Mouse (Mus musculus): Measurements from ENCODE around the gene Ppargc1a. TPM values are rescaled to one million over a fixed set of nuclear protein-coding genes. Genes with fewer than 3 reads are reported as not detected.
A peak's percentile ranks its signal among the peaks of the same experiment; 100 is the strongest.

Ppargc1a gene
- polyA plus RNA-seq, 1 experiment = 9.3 TPM

DNA sequence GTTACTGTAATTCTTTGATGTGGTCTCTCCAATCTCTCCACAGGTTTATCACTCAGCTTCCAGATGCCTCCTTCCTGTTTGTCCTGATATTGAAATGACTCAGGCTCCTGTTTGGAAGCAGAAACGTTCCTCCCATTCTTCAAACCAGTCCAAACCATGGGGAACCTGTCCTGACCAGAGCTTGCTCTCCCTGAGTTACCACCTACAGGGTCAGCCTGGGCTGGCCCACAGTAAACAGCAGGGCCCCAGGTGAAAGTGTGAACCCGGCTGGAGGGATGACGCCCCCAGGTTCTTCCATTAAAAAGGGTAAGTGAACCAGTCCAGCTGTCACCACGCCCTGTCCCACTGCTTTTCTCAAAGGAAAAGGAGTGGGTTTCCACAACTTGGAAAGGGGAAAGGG is 15.5 kb upstream of the Ppargc1a start:
- TF ChIP-seq CTCF (IDR thresholded peaks at IDR 0.05; ENCODE audit: borderline replicate concordance, extremely low read depth, insufficient read depth, insufficient read length) = no peak
- TF ChIP-seq POLR2A (IDR thresholded peaks at IDR 0.05; ENCODE audit: borderline replicate concordance, extremely low read depth, insufficient read depth, insufficient read length, poor library complexity, severe bottlenecking) = no peak
- DNase-seq (ENCODE audit: low read depth) = no peak

DNA sequence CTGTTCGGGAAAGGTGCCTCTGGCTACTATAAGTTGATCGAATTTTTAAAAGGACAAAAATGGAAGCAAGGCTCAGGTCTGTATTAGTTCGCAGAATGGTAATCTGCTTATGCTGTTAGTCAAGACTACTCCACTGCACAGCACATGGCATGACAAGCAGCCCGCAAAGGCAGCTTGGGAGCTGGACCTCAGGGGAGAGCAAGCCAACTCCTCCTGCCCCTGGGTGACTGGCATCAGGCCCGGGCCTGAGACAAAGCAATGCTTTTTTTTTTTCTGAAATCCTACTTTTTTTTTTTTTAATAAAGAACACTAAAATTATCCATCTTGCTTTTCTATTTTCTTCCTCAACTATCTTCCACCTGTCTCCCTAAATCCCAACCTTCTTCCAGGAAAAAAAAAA is 15.1 kb upstream of the Ppargc1a start:
- TF ChIP-seq CTCF (IDR thresholded peaks at IDR 0.05; ENCODE audit: borderline replicate concordance, extremely low read depth, insufficient read depth, insufficient read length) (no peak), POLR2A (IDR thresholded peaks at IDR 0.05; ENCODE audit: borderline replicate concordance, extremely low read depth, insufficient read depth, insufficient read length, poor library complexity, severe bottlenecking) (no peak)
- peak; percentile 27 for DNase-seq (ENCODE audit: low read depth)

DNA sequence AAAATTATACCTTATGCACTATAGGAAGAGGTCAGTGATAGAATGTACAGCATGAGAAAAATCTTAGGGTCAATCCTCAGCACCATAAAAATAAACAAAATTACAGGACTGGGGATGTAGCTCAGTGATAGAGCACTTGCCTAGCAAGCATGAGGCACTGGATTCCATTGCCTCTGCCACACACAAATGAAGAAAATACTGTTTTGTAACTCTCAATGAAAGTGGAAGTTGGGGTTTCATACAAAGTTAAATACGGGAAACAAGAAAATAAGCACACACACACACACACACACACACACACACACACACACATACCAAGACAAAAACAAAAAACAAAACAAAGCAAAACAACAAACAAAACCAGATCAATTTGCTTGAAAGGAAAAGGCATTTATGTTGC is 10.1 kb upstream of the Ppargc1a start:
- TF ChIP-seq CTCF (IDR thresholded peaks at IDR 0.05; ENCODE audit: borderline replicate concordance, extremely low read depth, insufficient read depth, insufficient read length) (no peak), POLR2A (IDR thresholded peaks at IDR 0.05; ENCODE audit: borderline replicate concordance, extremely low read depth, insufficient read depth, insufficient read length, poor library complexity, severe bottlenecking) (no peak)
- DNase-seq (ENCODE audit: low read depth) = no peak

DNA sequence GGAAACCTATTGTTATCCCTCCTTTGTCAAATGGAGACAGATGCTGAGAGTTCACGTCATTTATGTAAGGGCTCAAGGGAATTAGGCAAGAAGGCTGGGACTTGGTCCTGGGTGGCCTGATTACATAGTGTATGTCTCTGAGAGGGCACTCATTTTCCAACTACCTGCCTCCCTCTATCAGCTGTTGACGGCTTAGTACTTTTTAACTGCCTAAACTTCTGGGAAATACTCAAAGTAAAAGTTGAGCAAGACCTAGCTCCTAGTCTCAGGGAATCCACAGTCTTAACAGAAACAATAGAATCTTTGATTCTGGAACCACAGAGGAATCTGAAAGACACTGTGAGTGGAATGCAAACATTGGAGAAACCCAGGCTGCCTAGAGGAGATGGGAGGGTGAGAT is 6.2 kb upstream of the Ppargc1a start:
- DNase-seq (ENCODE audit: low read depth) = no peak
- TF ChIP-seq CTCF (IDR thresholded peaks at IDR 0.05; ENCODE audit: borderline replicate concordance, extremely low read depth, insufficient read depth, insufficient read length) (no peak), POLR2A (IDR thresholded peaks at IDR 0.05; ENCODE audit: borderline replicate concordance, extremely low read depth, insufficient read depth, insufficient read length, poor library complexity, severe bottlenecking) (no peak)

DNA sequence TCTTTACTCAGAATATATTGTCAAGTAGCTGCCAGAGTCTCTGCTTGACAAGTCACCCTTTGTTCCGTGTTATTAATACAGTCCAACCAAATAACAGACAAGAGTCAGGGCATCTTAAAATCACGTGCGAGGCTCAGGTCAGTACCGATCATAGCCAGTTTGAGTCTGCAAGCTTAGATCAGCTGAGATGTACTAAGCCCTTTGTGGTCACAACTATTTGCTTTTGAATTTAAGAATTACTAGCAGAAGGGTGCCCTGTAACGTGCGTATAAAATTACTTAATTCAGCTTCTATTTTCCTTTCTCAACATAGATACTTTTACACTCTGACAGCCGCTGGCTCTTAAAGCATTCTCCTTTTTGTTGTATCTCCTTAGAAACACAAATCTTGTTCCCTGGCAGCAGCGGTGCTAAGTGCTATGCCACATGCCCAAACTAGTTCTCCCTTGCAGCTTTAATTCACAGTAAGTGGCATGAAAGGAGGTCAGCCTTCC is 718 bp upstream of the Ppargc1a start:
- DNase-seq (ENCODE audit: low read depth) = peak; percentile 78

DNA sequence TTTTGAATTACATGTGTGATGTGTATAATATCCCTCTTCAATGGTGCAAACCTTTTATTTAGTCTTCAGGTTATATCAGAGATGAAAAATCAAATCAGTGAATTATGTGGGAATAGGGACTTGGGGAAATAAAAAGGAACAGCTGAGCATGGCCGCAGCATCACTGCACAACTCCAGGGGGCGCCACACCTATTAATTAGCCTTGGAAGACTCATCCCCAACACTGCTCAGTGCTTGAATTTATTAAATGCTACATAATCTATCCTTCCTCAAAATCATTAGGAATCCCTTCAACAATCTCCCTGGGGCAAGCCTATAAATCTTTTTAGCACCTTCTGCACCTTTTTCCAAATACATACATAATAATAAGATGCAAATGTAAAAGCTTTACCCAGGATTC is 1.9 kb downstream of the Ppargc1a start:
- TF ChIP-seq POLR2A (IDR thresholded peaks at IDR 0.05; ENCODE audit: borderline replicate concordance, extremely low read depth, insufficient read depth, insufficient read length, poor library complexity, severe bottlenecking) = no peak
- peak; percentile 26; the same call in 1 of the 2 replicates for TF ChIP-seq CTCF (IDR thresholded peaks at IDR 0.05; ENCODE audit: borderline replicate concordance, extremely low read depth, insufficient read depth, insufficient read length)
- no peak for DNase-seq (ENCODE audit: low read depth)

More for the DNA sequence above, 718 bp upstream of the Ppargc1a start:
- no peak for TF ChIP-seq CTCF (IDR thresholded peaks at IDR 0.05; ENCODE audit: borderline replicate concordance, extremely low read depth, insufficient read depth, insufficient read length)
- no peak for TF ChIP-seq POLR2A (IDR thresholded peaks at IDR 0.05; ENCODE audit: borderline replicate concordance, extremely low read depth, insufficient read depth, insufficient read length, poor library complexity, severe bottlenecking)

DNA sequence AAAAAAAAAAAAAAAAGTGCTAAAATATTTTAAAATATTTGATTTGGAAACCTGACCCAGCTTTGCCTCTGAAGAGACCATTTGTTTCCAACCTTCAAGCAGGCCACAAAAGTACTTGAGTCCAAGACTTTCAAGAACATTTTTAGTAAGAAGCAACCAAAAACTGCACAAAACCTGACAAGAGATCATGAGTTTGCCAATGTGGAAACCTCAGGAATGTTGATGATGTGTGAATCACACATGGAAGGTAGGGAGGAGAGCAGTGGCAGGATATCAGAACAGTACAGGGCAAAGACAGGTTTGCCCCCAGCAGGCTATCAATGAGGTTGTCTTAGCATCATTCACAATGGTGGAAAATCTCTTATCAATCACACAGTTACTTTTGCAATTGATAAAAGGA is 2.5 kb downstream of the Ppargc1a start:
- TF ChIP-seq POLR2A (IDR thresholded peaks at IDR 0.05; ENCODE audit: borderline replicate concordance, extremely low read depth, insufficient read depth, insufficient read length, poor library complexity, severe bottlenecking) (no peak), CTCF (IDR thresholded peaks at IDR 0.05; ENCODE audit: borderline replicate concordance, extremely low read depth, insufficient read depth, insufficient read length) (no peak)
- no peak for DNase-seq (ENCODE audit: low read depth)

DNA sequence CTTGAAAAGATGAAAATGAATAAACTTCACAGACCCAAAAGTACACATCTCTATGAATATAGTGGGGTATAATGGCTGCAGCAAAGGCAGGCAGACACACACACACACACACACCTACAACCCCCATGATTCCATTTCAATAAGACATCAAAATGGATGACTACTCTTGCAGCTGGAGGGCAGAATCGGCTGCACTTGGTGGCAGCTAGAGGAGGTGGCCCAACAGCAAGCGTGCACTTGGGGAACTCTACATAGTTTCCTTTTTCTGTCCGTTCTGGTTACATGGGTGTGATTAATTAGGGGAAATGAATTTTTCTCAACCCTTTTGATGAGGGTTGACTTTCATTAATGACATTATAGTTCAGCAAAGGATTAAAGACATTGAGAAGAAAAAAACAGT is 4.0 kb downstream of the Ppargc1a start:
- no peak for DNase-seq (ENCODE audit: low read depth)
- no peak for TF ChIP-seq POLR2A (IDR thresholded peaks at IDR 0.05; ENCODE audit: borderline replicate concordance, extremely low read depth, insufficient read depth, insufficient read length, poor library complexity, severe bottlenecking)
- no peak for TF ChIP-seq CTCF (IDR thresholded peaks at IDR 0.05; ENCODE audit: borderline replicate concordance, extremely low read depth, insufficient read depth, insufficient read length)

DNA sequence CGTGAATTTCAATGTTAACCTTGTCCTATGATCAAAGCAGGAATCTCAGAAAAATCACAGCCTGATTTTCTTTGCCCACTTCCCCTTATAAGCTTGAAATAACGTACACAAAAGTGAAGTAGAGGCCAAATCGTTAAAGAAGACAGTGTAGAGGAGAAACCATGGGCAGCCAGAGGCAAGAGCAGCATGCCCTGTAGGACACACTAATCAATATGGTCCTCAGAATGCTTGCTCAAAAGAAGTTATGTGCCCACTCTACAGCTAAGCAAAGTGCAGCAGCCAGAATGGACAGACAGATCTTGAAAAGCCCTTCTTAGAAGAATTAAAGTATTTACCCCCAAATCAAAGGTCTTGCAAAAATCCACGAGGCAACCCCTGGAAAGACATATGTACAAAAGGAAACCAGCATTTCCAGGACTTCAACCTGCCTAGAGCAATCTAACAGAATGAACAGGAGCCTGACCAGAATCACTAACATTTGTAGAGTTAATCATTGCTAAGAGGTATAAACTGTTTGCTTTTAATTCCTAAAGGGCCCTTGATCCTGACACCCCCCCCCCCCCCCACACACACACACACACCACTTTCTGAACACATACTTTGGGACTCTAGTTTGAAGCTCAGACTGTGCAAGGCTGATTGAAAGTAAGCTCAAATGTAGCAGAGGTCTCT is 9.8 kb downstream of the Ppargc1a start:
- TF ChIP-seq CTCF (IDR thresholded peaks at IDR 0.05; ENCODE audit: borderline replicate concordance, extremely low read depth, insufficient read depth, insufficient read length) = no peak
- TF ChIP-seq POLR2A (IDR thresholded peaks at IDR 0.05; ENCODE audit: borderline replicate concordance, extremely low read depth, insufficient read depth, insufficient read length, poor library complexity, severe bottlenecking) = no peak
- DNase-seq (ENCODE audit: low read depth) = no peak

DNA sequence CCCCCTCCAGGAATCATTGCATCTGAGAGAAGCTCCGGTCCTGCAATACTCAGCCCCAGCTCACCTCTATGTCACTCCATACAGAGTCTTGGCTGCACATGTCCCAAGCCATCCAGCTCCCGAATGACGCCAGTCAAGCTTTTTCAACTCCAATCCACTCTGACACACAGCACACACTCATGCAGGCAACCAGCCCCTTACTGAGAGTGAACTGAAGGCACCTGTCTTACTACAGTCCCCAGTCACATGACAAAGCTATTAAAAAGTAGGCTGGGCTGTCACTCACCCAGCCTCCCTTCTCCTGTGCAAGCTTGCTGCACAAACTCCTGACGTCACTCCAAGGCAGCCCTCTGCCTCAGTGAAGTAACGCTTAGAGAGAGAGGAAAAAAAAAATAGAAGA is 13.9 kb downstream of the Ppargc1a start:
- no peak for TF ChIP-seq POLR2A (IDR thresholded peaks at IDR 0.05; ENCODE audit: borderline replicate concordance, extremely low read depth, insufficient read depth, insufficient read length, poor library complexity, severe bottlenecking)
- TF ChIP-seq CTCF (IDR thresholded peaks at IDR 0.05; ENCODE audit: borderline replicate concordance, extremely low read depth, insufficient read depth, insufficient read length) = no peak
- DNase-seq (ENCODE audit: low read depth) = peak; percentile 88

DNA sequence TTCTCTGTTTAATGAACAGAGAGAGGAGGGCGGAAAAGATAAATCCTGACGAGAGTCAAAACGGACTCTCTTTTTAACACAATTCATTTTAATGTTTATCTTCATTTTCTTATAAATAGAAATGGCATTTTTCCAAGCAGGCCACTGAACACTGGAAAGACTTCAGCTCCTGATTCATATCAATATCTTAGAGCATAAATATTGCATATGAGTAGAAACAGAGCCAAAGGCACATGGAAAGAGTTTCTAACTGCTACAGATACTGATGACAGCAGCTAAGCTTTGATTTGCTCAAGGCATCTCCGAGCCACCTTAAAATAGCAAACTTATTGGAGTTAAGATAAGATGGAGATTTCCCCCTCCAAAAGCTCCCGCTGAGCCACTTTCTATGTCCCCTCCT is 14.3 kb downstream of the Ppargc1a start:
- DNase-seq (ENCODE audit: low read depth) = peak; percentile 32
- TF ChIP-seq POLR2A (IDR thresholded peaks at IDR 0.05; ENCODE audit: borderline replicate concordance, extremely low read depth, insufficient read depth, insufficient read length, poor library complexity, severe bottlenecking) (no peak), CTCF (IDR thresholded peaks at IDR 0.05; ENCODE audit: borderline replicate concordance, extremely low read depth, insufficient read depth, insufficient read length) (no peak)

DNA sequence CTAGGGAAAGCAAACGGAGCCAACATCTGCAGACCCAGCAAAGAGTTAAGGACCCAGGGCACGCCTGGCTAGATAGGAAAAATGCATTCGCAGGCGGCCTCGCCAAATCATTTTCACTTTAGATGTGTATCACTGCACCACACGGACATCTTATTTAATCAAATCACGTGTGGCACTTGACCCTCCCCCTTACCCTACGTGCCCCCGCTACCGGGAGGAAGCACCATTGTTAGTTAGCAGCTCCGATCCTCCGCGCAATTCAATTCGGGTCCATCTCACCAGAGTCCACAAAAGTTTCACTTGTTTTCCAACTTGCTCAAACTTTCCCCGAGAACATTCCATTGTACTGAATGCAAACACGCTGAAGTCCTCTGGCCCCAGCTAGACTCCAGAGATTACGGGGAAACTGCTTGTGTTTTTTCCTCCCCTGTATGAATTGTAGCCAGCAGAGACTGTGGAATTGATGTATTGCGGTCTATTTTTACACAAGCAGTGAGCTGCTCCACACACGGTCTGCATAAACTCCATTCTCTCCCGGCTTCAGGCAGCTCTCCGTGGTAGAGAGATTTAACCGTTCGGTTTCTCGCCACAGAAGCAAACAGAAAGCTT is 14.9 kb downstream of the Ppargc1a start:
- no peak for TF ChIP-seq CTCF (IDR thresholded peaks at IDR 0.05; ENCODE audit: borderline replicate concordance, extremely low read depth, insufficient read depth, insufficient read length)
- no peak for TF ChIP-seq POLR2A (IDR thresholded peaks at IDR 0.05; ENCODE audit: borderline replicate concordance, extremely low read depth, insufficient read depth, insufficient read length, poor library complexity, severe bottlenecking)
- peak; percentile 83 for DNase-seq (ENCODE audit: low read depth)

All from brain, embryonic 14.5 days (tissue).